Mouse (Mus musculus): ENCODE results near the gene Prrc2b. TPM values are rescaled to one million over a fixed set of nuclear protein-coding genes. Genes with fewer than 3 reads are reported as not detected.
A peak's percentile ranks its signal among the peaks of the same experiment; 100 is the strongest.

Prrc2b gene
- total and polyA plus RNA-seq, 2 experiments from 2014 or later: 19.5 to 66.5 TPM

DNA sequence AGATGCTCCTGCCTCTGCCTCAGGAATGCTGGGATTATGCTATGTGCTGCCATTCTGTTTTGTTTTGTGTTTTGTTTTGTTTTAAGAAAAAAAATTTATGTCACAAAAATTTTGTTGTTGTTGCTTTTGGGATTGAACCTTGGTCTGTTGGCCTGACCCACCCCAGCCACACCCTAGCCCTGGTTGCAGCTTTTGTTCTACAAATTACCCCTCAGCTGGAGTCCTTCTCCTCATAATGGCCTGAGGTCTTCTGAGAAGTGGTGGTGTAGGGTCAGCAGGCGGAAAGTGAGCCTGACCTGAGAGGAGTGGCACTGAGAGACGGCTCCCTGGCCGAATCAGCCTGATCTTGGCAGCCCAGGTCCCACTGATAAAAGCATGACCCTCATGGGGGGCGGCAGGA lies 11.8 kb downstream of the Prrc2b start:
- H3K4me3 ChIP-seq (ENCODE audit: low read depth, low read length): no peak overlapping the region
- TF ChIP-seq EP300 (IDR thresholded peaks at IDR 0.05; ENCODE audit: low read depth): no peak
- no peak for TF ChIP-seq CTCF (IDR thresholded peaks at IDR 0.05; ENCODE audit: low read depth)
- H3K27me3 ChIP-seq (ENCODE audit: control insufficient read depth, insufficient read depth, low read length): no peaks in the 10 kb centered on the region
- no peaks in the 10 kb centered on the region for H3K36me3 ChIP-seq (replicated peaks; ENCODE audit: control insufficient read depth, insufficient read depth, low read length)
- 84% methylated on average over 4 of the region's 4 CpGs for WGBS
- peaks cover 58% of the 10 kb centered on the region for H3K4me1 ChIP-seq (ENCODE audit: control insufficient read depth, insufficient read depth)
- no peaks in the 10 kb centered on the region for H3K9me3 ChIP-seq (replicated peaks; ENCODE audit: control insufficient read depth, low read length)
- H3K9ac ChIP-seq (replicated peaks; ENCODE audit: low read depth, low read length): no peak overlapping the region
- H3K27ac ChIP-seq (ENCODE audit: low read depth): no peak overlapping the region
- DNase-seq (ENCODE audit: low spot score) (no peak), ATAC-seq (ENCODE audit: insufficient read depth, low read depth) (no peak)
- no peak overlapping the region for H3K4me2 ChIP-seq (ENCODE audit: low read depth, low read length)

DNA sequence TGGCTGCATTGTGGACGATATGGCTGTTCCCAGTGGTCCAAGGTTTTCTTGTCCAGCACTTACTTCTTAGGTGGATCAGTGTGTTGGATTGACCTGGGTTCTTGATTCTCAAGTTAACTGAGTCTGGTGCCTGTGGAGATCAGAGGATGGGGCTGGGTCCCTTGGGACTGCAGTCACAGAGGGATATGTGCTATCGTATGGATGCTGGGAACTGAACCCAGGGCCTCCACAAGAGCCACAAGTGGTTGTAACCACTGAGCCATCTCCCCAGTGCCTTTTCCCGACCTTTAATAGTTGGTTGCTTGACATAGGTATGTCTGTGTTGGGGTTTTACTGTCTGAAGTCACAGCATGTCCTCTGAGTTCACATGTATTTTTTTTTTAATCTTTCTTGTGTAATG lies 12.2 kb downstream of the Prrc2b start:
- DNase-seq (ENCODE audit: low spot score) (no peak), ATAC-seq (ENCODE audit: insufficient read depth, low read depth) (no peak)
- H3K9me3 ChIP-seq (replicated peaks; ENCODE audit: control insufficient read depth, low read length): no peaks in the 10 kb centered on the region
- peaks cover 56% of the 10 kb centered on the region for H3K4me1 ChIP-seq (ENCODE audit: control insufficient read depth, insufficient read depth)
- TF ChIP-seq CTCF (IDR thresholded peaks at IDR 0.05; ENCODE audit: low read depth): no peak
- TF ChIP-seq EP300 (IDR thresholded peaks at IDR 0.05; ENCODE audit: low read depth): no peak
- H3K4me3 ChIP-seq (ENCODE audit: low read depth, low read length): no peak overlapping the region
- H3K27me3 ChIP-seq (ENCODE audit: control insufficient read depth, insufficient read depth, low read length): no peaks in the 10 kb centered on the region
- 84% methylated on average over 3 of the region's 3 CpGs for WGBS
- H3K36me3 ChIP-seq (replicated peaks; ENCODE audit: control insufficient read depth, insufficient read depth, low read length): no peaks in the 10 kb centered on the region
- no peak overlapping the region for H3K4me2 ChIP-seq (ENCODE audit: low read depth, low read length)
- H3K27ac ChIP-seq (ENCODE audit: low read depth): no peak overlapping the region
- no peak overlapping the region for H3K9ac ChIP-seq (replicated peaks; ENCODE audit: low read depth, low read length)

DNA sequence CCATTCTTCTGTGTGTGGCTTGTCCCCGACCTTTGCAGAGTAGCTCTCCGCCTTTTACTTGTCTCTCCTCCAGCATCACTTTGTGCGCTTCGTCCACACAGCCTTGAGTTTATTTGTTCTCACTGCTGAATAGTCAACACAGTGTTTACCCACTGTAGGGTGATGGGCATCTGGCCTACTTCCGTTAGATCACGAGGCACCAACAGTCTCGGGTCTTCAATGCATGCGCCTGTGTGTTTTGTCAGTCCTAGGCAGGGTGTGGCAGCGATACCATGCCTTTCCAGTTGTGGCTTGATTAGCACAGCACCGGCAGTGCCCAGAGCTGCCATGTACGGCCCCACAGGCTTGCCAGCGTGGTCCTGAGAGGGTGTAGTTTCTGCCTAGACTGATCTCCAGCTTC lies 13.6 kb downstream of the Prrc2b start:
- WGBS: 52% methylated on average over 12 of the region's 12 CpGs
- no peak overlapping the region for H3K4me3 ChIP-seq (ENCODE audit: low read depth, low read length)
- no peaks in the 10 kb centered on the region for H3K9me3 ChIP-seq (replicated peaks; ENCODE audit: control insufficient read depth, low read length)
- TF ChIP-seq CTCF (IDR thresholded peaks at IDR 0.05; ENCODE audit: low read depth) (no peak), EP300 (IDR thresholded peaks at IDR 0.05; ENCODE audit: low read depth) (no peak)
- H3K27ac ChIP-seq (ENCODE audit: low read depth): peak overlapping the region; percentile 26; the same call in 1 of the 2 replicates
- H3K4me1 ChIP-seq (ENCODE audit: control insufficient read depth, insufficient read depth): peaks cover 47% of the 10 kb centered on the region
- DNase-seq (ENCODE audit: low spot score) (no peak), ATAC-seq (ENCODE audit: insufficient read depth, low read depth) (no peak)
- no peaks in the 10 kb centered on the region for H3K27me3 ChIP-seq (ENCODE audit: control insufficient read depth, insufficient read depth, low read length)
- H3K9ac ChIP-seq (replicated peaks; ENCODE audit: low read depth, low read length): no peak overlapping the region
- no peak overlapping the region for H3K4me2 ChIP-seq (ENCODE audit: low read depth, low read length)
- no peaks in the 10 kb centered on the region for H3K36me3 ChIP-seq (replicated peaks; ENCODE audit: control insufficient read depth, insufficient read depth, low read length)

DNA sequence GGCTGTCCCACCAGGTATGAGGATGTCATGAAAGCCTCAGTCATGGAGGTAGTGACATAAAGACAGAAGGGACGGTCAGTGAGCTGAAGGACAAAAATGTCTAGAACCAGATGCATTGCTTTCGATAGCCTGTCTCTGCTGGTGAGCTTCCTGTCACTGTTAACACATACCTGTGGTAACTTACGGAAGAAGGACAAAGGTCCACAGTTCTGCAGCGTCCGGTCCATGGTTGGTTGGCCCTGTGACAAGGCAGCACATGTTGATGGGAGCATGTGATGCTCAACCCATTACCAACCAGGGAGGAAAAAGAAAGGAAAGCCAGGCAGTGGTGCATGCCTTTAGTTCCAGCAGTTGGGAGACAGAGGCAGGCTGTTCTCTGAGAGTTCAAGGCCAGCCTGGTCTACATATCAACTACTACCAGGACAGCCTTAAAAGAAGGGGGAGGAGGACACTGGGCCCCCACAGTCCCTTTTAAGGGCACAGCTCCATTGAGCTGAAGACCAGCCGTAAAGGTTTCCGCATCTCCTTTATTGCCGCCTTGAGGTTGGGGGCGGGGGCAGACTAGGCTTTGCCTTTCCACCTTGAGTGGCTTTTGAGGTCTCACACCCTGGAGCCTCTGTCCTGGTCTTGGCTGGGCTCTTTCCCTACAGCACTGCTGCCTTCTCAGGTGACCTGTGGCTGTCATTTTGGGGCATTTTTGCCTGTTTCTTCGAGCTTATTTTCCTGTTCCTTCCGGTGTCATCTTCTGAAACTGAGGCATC lies 14.3 kb downstream of the Prrc2b start:
- H3K36me3 ChIP-seq (replicated peaks; ENCODE audit: control insufficient read depth, insufficient read depth, low read length): no peaks in the 10 kb centered on the region
- H3K9me3 ChIP-seq (replicated peaks; ENCODE audit: control insufficient read depth, low read length): no peaks in the 10 kb centered on the region
- DNase-seq (ENCODE audit: low spot score): no peak
- no peak overlapping the region for H3K9ac ChIP-seq (replicated peaks; ENCODE audit: low read depth, low read length)
- no peak overlapping the region for H3K4me2 ChIP-seq (ENCODE audit: low read depth, low read length)
- peaks cover 48% of the 10 kb centered on the region for H3K4me1 ChIP-seq (ENCODE audit: control insufficient read depth, insufficient read depth)
- 72% methylated on average over 11 of the region's 11 CpGs for WGBS
- H3K27ac ChIP-seq (ENCODE audit: low read depth): no peak overlapping the region
- no peak overlapping the region for H3K4me3 ChIP-seq (ENCODE audit: low read depth, low read length)
- TF ChIP-seq CTCF (IDR thresholded peaks at IDR 0.05; ENCODE audit: low read depth) (no peak), EP300 (IDR thresholded peaks at IDR 0.05; ENCODE audit: low read depth) (no peak)
- ATAC-seq (ENCODE audit: insufficient read depth, low read depth): no peak
- H3K27me3 ChIP-seq (ENCODE audit: control insufficient read depth, insufficient read depth, low read length): no peaks in the 10 kb centered on the region

DNA sequence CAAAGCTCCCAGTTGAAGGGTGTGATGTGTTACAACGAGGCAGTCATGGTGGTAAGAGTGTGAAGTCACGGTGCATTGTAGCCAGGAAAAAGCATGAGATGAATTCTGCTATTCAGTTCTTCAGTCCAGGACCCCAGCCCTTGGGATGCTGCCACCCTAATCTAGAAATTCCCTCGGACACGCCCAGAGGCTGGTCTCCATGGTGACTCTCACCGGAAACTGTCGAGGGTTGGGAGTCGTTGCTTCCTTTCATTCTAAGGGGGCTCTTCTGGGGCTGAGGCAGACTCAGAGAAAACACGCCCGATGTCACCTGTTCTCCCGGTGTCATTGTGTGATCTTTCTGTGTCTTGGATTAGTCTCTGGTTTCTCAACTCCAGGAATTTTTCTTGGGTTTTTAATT lies 15.7 kb downstream of the Prrc2b start:
- no peaks in the 10 kb centered on the region for H3K36me3 ChIP-seq (replicated peaks; ENCODE audit: control insufficient read depth, insufficient read depth, low read length)
- H3K4me2 ChIP-seq (ENCODE audit: low read depth, low read length): peak overlapping the region; percentile 46
- peaks cover 48% of the 10 kb centered on the region for H3K4me1 ChIP-seq (ENCODE audit: control insufficient read depth, insufficient read depth)
- 12% methylated on average over 10 of the region's 10 CpGs for WGBS
- no peak for TF ChIP-seq CTCF (IDR thresholded peaks at IDR 0.05; ENCODE audit: low read depth)
- no peak for TF ChIP-seq EP300 (IDR thresholded peaks at IDR 0.05; ENCODE audit: low read depth)
- H3K27me3 ChIP-seq (ENCODE audit: control insufficient read depth, insufficient read depth, low read length): no peaks in the 10 kb centered on the region
- H3K9me3 ChIP-seq (replicated peaks; ENCODE audit: control insufficient read depth, low read length): no peaks in the 10 kb centered on the region
- no peak overlapping the region for H3K9ac ChIP-seq (replicated peaks; ENCODE audit: low read depth, low read length)
- peak overlapping the region; percentile 84 for H3K27ac ChIP-seq (ENCODE audit: low read depth)
- ATAC-seq (ENCODE audit: insufficient read depth, low read depth): no peak
- H3K4me3 ChIP-seq (ENCODE audit: low read depth, low read length): no peak overlapping the region
- DNase-seq (ENCODE audit: low spot score): no peak
